Mouse (Mus musculus) naive thymus-derived CD4-positive, alpha-beta T cell, adult 2 months (primary cell): ENCODE measurements around the gene Slc25a42.
"Not testable (repeated sequence)": the region's sequence is repeated elsewhere in the genome, so short reads cannot be mapped to it uniquely, and the experiment has no call there.

Experiments
- DNase-seq: peaks from one replicate; pipeline ENCODE4 v3.0.0-alpha.2; 2011; ENCODE audit warnings: low read depth

Slc25a42 gene

DNA sequence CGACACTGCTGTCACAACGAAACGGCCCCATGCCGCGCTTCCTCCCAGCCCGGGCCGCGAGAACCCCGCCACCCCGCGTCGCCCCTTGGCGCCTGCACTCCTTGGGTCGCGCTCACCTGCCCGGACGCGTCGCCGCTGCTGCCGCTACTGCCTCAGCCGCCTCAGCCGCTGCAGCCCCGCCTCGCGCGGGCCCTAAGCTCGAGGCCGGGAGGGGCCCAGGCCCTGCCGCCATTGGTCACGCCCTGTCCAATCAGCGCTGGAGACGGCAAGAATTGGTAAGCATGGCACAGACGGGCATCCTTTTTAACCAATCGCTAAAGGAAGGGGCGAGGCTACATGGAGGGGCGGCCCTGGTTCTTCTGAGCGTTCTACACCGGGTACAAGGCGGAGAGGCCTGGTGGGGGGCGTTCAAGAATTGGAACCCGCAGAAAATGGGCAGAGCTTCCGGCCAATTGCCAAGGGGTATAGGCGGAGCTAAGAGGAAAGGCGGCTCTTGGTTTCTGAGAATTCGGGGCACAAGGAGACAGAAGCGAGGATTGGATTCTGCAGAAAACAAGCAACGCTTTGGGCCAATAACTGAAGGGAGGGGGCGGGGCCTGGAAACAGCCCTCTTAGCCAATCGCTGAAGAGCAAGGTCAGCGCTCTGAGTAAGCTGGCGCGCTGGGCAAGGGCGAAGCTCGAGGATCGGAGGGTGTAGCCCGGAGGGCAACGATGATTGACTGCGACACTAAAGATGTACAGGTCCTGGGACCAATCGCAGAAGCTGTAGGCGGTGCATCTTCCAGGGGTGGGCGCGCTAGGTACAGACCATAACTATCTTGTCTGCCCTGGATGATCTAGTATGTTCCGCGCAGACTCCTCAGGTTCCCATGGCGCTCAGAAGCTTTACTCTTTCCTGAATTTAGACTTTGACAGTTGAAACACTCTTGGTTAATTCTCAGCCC, at the start of gene Slc25a42:
Gene Slc25a42, minus strand, starts transcription at position 194 of the 944 bp plus-strand sequence.
- DNase-seq, result peak; percentile 98

DNA sequence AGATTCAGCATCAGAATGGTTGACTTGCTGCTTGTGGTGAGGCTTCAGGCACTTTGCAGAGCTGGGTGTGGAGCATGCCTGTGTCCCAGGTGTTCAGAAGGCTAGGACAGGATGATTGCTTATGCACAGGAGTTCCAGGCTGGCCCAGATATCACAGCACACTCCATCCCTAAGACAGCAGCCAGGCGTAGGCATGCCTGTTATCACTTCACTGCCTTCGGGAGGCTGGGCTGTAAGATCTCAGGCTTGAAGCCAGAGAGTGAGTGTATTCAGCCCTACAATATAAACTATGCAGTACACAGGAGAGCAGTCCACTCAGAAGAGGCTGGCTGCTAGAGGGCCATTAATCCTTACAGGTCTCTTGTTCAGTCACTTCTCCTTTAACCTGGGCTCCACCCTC, 46.9 kb upstream of the Slc25a42 start:
- DNase-seq, result no peak

DNA sequence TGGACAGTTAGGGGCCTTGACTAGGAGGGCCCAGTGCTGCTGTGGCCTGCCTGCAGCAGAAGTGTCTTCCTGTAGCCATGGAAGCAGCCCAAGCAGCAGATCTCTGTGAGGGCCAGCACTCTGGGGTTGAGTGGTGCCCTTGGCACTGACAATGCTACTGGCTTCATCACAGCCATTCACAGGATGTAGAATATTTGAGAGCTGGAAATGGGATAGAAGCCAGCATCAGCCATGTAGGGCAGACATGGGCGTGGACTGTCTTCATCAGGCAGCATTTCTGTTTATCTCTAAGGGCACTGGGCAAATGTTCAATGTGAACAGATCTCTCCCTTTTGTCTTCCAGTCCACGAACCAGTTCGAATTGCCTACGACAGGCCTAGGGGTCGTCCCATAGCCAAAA, 46.5 kb upstream of the Slc25a42 start:
- no peak for DNase-seq

DNA sequence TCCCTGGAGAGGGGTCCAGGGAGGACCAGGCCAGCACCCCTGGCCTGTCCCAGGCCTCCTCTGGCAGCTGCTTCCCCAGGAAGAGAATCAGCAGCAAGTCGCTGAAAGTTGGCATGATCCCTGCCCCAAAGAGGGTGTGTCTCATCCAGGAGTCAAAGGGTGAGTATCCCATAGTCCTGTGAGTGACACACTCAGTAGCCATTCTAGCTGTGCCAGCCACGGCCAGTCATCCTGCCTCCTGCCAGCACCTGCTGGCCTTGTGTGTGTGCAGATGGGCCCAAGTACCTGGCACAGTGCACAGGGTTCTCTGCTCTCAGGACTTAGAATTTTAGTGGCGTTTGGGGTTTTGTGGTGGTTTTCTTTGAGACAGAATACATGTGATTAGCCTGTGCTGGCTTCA, 45.4 kb upstream of the Slc25a42 start:
- no peak for DNase-seq

DNA sequence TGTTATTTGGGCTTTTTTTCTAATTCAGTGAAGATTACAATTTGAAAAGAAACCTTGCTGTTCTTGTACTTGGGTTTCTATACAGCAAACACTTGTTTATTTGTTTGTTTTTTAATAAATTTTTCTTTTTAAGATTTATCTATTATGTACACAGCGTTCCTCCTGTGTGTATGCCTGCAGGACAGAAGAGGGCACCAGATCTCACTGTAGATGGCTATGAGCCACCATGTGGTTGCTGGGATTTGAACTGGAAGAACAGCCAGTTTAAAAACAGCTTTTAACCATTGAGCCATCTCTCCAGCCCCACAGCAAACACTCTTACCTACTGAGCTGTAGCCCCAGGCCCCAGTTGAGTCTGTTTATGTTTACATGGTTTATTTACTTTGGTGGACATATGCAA, 42.5 kb upstream of the Slc25a42 start:
- no peak for DNase-seq

DNA sequence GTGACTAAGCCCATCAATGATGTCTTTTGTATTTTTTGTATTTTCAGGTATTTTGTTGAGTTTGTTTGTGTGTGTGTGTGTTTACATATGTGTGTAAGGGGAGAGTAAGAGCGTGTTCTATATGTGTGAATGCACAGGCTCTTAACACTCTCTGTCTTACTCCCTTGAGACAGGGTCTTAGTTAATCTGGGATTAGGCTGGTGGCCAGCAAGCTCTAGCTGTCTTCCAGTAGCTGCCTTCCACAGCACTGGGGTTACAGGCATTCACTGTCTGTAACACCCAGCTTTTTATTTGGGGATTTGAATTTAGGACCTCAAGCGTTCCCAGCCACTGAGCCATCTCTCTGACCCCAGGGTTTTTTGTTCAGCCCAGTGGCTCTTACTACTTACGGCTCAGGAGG, 35.7 kb upstream of the Slc25a42 start:
- no peak for DNase-seq

DNA sequence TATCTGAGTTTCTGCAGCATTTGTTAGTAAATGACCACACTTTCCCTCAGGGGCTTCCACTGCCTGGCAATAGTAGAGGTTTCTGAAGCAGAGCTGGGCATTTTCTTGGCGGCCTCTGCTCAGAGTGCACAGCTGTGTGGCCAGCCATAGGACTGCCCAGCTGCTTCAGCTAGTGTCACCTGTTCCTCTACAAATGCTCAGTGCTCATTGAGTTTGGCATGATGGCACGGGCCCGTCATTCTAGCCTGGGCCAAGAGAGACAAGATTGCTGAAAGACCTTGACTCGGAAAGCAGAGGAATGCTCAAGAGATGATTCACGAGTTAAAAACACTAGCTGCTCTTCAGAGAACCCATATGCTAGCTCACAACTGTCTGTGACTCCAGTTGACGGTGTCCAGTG, 34.5 kb upstream of the Slc25a42 start:
- DNase-seq, result no peak

DNA sequence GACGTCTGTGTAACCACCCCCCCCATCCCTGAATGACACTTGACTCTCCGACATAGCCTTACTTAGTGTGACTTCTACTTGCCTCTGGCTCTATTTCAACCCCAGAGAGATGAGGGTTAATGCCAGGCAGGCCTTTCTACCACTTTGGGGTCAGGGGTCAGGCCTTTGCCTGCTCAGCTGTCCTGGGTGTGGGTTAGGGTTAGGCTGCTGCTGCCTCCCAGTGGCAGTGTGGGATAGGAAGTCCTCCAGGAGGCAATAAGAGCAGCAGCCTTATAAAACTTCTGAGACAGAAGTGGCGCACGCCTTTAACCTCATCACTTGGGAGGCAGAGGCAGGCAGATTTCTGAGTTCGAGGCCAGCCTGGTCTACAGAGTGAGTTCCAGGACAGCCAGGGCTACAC, 28.5 kb upstream of the Slc25a42 start:
- no peak for DNase-seq

DNA sequence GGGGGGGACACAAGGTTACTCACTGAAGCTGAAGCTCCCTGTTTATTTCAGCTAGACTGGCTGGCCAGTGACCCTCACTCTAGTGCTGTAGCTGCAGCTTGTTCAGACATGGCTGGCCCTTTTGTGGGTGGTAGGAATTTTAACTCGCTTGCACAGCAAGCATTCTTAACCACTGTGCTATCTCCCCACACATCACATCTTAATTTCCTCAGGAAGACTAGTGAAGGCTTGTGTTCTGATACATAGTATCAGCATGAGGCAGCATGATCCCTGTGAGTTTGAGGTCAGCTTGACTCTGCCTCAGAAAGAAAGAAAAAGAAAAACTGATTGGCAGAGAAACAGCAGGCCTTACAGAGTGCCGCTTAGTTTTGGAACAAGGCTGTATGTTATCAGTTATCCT, 25.7 kb upstream of the Slc25a42 start:
- DNase-seq, result no peak

DNA sequence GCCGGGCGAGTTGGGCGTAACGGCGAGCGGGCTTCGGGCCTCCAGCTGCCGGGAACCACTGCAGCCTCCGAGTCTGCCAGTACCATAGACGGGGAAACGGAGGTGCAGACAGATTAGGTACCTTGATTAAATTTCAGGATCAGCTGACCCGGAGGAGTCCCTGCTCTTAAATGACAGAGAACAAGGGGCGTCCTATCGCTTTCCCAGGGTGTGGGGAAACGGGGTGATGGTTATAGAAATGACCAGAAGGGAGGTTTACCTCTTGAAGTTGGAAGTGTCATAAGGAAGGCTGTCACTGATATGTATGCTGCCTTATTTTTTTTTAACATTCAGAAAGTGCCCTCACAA, 22.6 kb upstream of the Slc25a42 start:
- no peak for DNase-seq

DNA sequence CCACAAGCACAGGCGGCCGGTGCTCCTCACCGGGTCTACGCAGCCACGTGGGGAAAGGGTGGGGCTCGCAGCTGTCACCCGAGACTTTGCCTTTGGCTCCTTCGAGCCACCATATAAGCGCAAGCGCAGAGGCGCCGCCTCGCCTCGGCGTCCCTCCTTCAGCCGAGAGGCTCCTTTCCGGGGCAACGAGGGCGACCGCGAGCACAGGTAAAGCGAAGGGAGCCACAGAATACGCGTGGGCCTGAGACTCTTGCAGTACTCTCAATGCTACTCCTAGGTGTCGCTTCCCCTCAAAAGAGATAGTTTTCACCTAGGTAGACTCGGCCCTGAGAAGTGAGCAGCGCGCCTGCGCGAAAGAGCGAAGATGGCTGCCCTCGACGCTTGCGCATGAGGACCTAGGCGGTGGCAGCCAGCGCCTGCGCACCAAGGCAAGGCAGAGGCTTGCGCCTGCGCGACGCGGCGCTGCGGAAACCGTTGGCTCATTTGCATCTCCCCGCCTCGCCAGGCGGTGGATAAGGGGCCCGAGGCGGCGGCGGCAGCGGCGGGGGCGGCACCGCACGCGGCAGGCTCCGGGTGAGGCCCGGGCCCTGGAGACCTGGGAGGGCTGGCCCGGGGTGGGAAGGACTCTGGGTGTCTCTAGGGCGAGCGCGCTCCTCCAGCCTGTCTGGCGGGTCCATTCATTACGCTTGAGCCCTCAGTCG, 22.1 kb upstream of the Slc25a42 start, which contains the start of the genes Sugp2 and Armc6:
Gene Sugp2, plus strand, starts transcription at position 147 of the 701 bp plus-strand sequence.
Gene Armc6, minus strand, starts transcription at position 387 of the 701 bp plus-strand sequence.
- peak; percentile 99 for DNase-seq

DNA sequence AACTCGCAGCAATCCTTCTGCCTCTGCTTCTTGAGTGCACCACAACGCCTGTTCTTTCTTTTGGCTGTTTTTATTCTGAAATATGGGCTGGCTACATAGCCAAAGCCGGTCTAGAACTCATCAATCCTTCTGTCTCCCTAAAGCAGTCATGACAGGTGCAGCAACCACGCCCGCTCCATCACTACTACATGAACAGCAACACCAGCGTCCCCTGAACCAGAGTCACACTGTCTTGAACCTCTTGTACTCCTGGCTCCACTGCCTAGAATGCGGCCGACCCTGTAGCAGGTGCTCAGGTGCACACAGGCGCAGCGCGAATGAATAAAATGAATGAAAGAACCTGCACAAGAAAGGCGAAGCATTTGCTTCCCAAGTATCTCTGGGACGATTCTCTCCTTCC, 21.5 kb upstream of the Slc25a42 start:
- DNase-seq, result no peak

DNA sequence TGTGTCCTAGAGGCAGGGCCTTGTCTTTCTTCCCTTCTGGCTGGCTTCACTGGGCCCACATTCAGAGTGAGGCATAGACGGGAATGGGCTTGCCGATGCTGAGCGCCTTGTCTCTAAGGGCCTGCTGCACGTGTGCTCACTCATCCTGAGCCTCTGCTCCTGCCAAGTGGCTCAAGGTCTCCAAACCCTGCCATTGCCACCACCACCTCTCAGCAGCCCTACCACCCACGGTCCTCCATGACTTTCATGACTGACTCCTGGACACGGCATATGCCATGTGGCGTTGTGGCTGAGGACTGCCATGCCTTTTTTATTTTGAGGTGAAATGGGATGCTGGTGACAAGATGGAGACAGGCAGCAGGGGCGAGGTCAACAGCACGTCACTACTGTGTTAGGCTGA, 18.7 kb upstream of the Slc25a42 start:
- DNase-seq, result no peak

DNA sequence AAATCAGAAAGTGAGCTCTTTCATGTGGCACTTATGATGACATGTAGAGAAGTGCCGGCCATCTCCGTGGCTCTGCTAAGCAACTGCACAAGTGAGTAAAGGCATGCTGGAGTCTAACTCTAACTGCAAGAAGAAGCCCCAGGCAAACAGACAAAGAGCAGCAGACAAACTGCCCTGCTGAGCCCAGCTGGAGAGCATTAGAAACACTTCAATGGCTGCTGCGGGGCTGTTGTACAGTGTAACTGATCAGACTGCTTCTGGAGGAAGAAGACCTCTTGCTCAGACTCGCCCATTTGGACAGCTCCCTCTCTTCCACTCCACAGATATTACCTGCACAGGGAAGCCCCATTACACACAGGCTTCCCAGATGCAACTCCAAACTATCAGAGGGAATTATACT, 15.9 kb upstream of the Slc25a42 start:
- DNase-seq, result no peak

DNA sequence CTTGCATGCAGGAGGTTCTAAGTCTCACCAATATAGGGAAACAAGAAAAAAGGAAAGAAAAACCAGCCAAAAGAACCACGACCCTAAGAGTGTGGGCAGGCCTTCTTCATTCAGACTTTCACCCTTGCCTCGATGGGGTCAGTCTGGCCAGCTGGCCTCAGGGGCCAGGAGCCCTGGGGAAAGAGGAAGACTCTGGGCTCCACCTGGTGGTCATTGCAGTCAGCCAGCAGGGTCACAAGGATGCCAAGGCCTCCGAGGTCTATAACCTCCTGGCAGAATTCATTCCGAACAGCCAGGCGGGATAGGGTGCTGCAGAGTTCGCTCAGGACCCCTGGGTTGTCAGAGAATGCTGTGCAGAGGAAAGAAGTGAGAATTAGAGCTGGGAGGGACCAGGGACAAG, 11.2 kb upstream of the Slc25a42 start:
- no peak for DNase-seq

DNA sequence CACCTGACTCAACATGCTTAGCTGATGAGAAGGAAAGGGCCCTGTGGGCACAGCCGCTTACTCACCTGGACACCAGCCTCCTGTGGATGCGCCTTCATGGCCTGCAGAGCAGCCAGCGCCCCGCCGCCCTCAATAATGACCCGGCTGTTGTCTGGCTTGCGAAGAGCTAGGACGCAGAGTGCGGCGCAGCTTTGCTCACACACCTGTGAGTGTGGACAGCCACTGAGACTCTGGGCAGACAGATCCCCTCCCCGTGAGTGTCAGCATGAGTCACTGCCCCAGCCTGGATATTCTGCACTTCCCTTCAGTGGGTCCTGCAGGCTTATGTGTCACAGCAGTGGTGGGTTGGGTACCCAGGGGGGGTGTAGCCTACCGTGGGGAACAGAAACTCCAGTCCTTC, 9.9 kb upstream of the Slc25a42 start:
- DNase-seq, result no peak

DNA sequence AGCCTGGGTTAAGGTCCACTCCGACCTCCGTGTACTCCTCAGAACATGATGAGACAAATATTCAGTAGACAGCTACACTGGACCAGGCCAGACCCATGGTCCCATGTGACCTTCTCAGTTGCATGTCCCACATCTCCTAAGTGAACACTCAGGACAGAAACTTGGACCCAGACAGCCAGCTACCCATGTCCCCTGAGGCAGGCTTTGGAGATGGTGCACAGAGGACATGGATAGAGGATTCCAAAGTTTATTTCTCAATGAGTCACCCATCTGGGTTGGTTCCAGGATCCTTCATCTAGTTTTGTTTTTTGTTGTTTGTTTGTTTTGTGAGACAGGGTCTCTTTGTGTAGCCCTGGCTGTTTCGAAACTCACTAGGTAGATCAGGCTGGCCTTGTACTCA, 8.8 kb upstream of the Slc25a42 start:
- DNase-seq, result no peak

DNA sequence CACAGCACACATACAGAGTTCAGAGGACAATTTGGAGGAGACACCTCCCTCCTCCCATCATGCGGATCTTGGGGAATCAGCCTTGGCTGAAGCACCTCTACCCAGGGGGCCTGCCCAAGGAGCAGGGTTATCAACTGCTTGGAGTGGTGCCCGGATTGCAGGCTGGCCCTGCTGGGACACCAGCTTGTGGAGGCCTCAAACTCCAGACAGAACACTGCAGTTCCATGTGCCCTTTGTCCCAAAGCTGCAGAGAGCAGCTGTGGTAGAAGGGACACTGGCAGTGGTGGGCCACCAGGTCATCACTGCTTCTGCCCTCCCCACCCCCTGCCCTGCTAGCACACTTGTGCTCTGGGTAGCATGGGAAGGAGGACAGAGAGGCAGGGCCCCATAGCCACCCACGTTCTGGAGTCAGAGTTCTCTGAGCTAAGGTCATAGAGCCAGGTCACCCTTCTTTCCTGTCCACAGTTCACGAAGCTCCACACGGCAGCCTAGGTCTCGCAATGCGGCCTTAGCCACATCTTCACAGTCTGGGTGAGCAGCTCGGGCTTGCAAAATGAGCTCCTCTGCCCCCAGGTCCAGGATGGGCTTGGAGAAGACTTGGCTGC, 8.2 kb upstream of the Slc25a42 start:
- no peak for DNase-seq

DNA sequence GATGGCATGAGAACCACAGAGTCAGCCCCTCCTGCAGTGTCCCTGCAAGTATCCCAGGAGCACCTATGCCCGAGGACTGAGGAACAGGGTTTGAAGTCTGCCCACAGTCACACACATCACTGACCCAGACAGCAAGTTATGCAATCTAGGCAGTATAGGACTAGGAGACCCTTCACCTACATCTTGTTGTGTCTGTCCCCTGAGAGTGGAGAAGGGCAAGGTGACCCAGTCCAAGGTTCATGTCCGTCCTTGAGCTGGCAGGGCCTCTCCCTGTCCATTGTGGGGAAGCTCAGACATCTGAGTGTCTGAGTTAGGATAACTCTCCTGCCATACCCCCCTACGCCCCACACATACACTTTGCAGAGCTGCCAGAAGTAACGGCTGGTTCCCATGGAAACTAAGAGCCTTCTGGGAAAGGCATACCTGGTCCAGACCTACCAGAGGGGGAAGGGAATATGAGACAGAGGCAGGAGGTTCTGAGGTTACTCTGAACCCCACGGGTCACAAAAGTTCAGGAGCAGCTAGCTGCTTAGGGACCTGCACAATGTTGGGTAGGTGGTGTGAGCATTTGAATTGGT, 7.1 kb upstream of the Slc25a42 start:
- DNase-seq, result no peak

DNA sequence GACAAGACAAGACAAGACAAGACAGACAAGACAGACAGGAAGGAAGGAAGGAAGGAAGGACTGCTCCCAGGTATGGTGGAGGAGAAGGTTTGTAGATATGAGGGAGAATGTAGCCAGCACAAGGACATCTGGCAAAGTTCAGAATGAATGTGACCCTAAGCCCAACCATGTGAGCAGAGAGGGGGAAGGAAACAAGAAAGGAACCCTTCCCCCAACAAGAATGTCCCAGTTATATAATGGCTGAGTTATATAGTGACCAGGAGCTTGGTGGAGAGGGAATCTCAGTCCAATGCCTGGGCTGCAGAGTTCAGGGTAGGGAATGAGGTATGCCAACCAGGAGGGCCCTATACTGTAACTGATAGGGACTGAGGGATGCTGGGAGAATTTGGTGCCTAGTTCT, 5.3 kb upstream of the Slc25a42 start:
- DNase-seq, result no peak

DNA sequence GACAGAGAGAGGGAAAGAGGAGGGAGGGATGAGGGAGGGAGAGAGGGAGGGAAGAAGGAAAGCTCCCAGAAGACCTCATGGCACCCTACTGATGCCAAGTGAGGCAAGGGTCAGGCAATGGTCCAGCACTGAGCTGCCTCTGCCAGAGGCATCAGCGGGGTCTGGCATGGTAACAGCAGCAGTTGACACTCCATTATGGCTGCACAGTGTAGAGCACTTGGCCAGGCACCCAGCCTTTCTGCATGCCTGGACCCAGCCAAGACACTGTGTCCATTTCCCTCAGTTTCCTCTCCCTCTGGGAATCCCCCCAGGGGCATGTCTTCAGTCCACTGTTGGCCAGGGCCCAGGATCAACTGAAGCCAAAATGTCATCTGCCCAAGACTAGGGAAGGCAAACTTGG, 4.5 kb upstream of the Slc25a42 start:
- DNase-seq, result no peak

DNA sequence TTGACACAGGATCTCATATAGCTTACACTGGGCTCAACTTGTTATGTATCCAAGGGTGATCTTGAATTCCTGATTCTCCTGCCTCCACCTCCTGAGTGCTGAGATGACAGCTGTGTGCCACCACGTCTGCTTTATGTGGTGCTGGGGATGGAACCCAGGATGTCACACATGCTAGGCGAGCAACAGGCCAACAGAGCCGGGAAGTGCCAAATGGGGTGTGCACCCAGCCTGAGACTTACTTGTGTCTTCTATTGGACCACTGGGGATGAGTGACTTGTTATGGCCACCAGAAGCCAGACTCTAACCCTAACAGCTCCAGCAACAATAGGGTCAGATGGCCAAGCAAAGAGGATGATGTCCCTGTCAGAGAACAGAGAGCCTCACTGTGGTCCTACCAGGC, 4.1 kb upstream of the Slc25a42 start:
- DNase-seq, result not testable (repeated sequence)

DNA sequence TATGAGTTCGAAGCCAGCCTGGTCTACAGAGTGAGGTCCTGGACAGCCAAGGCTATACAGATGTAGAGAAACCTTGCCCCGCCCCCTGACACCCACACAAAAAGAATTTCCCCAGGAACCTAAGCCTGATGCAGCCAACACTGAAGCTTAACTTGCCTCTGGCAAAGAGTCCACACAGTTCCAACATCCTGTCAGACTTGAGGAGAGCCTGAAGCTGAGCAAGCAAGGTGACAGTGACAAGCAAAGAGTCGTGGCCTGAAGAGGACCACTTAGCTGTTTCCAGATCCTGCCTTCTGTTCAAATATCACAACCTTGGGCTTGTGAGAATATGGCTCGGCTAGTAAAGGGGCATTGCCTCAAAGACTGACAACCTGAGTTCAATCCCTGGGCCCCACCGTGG, 3.0 kb upstream of the Slc25a42 start:
- no peak for DNase-seq
